Mouse (Mus musculus) spleen, embryonic (tissue): Measurements from ENCODE around the gene Tcf25.
"Not testable (repeated sequence)": the region's sequence is repeated elsewhere in the genome, so short reads cannot be mapped to it uniquely, and the experiment has no call there.

Experiments used
- CTCF ChIA-PET: fragments of 350-600 bp; sonication (Branson Sonifier 250); formaldehyde crosslinking; loops from one replicate; lab custom pipeline; 2022; lab: Charles Lee

Gene Tcf25

GRCm38 (mm10) chr8:123408586-123409544, 35.3 kb downstream of the Tcf25 start:
- CTCF ChIA-PET: no interaction called here

- CTCF ChIA-PET: no interaction called here
Observed at GRCm38 (mm10) chr8:123410049-123410587, 36.6 kb downstream of the Tcf25 start.

- CTCF ChIA-PET: no interaction called here
Observed at GRCm38 (mm10) chr8:123410788-123411187, 37.2 kb downstream of the Tcf25 start.

- CTCF ChIA-PET: no interaction called here
Observed at GRCm38 (mm10) chr8:123411246-123411645, 37.7 kb downstream of the Tcf25 start, which contains the start of gene Tubb3. Tubb3 (plus strand) TSS chr8:123411424.

GRCm38 (mm10) chr8:123411781-123412327, 38.3 kb downstream of the Tcf25 start:
- CTCF ChIA-PET: interaction anchor here (0.6 kb wide), 1 partner anchor 789 kb away, joined by 4 read pairs; no protein-coding TSS in a partner anchor

GRCm38 (mm10) chr8:123412560-123413170, 39.1 kb downstream of the Tcf25 start:
- CTCF ChIA-PET: interaction anchor here (0.6 kb wide), 1 partner anchor 790 kb away, joined by 4 read pairs; no protein-coding TSS in a partner anchor

- CTCF ChIA-PET: no interaction called here
Observed at GRCm38 (mm10) chr8:123414255-123414654, 40.7 kb downstream of the Tcf25 start.

GRCm38 (mm10) chr8:123414997-123415696, 41.6 kb downstream of the Tcf25 start:
- CTCF ChIA-PET: not testable (repeated sequence)

- CTCF ChIA-PET: no interaction called here
Observed at GRCm38 (mm10) chr8:123415967-123416943, 42.7 kb downstream of the Tcf25 start.

GRCm38 (mm10) chr8:123416944-123417555, 43.5 kb downstream of the Tcf25 start:
- CTCF ChIA-PET: no interaction called here

GRCm38 (mm10) chr8:123419711-123420110, 46.2 kb downstream of the Tcf25 start:
- CTCF ChIA-PET: interaction anchor here (0.7 kb wide), 1 partner anchor 1113 kb away, joined by 3 read pairs; no protein-coding TSS in a partner anchor

- CTCF ChIA-PET: no interaction called here
Observed at GRCm38 (mm10) chr8:123420525-123421281, 47.1 kb downstream of the Tcf25 start.

GRCm38 (mm10) chr8:123421325-123421724, 47.8 kb downstream of the Tcf25 start:
- CTCF ChIA-PET: no interaction called here

GRCm38 (mm10) chr8:123422056-123422780, 48.7 kb downstream of the Tcf25 start:
- CTCF ChIA-PET: interaction anchor here (0.5 kb wide), 1 partner anchor 99 kb away, joined by 5 read pairs; no protein-coding TSS in a partner anchor

GRCm38 (mm10) chr8:123422781-123423159, 49.2 kb downstream of the Tcf25 start:
- CTCF ChIA-PET: interaction anchor here (0.5 kb wide), 1 partner anchor 100 kb away, joined by 5 read pairs; no protein-coding TSS in a partner anchor

- CTCF ChIA-PET: no interaction called here
Observed at GRCm38 (mm10) chr8:123423441-123423840, 49.9 kb downstream of the Tcf25 start, which contains the start of gene Def8. Def8 (plus strand) TSS chr8:123423527.

GRCm38 (mm10) chr8:123426511-123427509, 53.3 kb downstream of the Tcf25 start:
- CTCF ChIA-PET: no interaction called here
